In the genomic region with DNA sequence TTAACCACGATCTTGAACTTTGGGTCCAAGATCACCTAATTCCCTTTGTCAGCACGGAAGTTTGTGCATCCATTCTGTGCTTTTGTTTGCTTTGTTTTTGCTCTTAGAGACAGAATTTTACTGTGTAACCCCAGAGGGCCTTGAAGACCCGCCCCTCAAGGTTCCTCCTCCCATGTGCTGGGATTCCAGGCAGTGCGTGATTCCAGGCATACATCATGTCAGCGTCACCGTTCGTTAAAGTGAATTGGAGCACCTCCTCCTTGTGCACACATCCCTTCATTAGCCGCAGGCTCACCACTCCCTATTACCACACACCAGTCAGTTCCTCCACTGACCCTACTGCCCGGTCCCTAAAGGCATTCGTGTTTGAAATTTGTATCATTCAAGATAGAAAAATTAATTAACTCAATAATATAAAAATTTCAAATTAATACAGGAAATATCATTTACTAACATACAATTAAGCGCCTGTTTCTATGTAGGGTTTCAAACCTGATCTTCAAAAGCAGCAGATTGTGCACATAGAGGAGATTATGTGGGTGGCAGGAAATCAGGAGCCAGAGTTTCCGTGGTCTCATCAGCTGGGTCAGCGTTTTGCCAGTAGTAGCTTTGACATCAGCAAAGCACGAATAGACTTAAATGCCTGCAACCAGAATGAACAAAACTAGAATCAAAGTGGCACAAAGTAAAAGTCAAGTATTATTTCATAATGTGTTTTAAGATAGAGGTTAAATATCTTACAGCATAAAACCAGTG, we compare ENCODE assay signal across 21 mouse cellular contexts. TPM values are rescaled to one million over a fixed set of nuclear protein-coding genes. Genes with fewer than 3 reads are reported as not detected.
DNase-seq lines count a peak whose midpoint lies in the region; ATAC-seq and TF ChIP-seq lines count a peak whose summit lies in the region.
"Had no signal": no experiment of that assay in that cellular context is flagged by ENCODE, and none has a peak within 500 bp of the region (broad histone marks: within the 10 kb centered on the region; RNA-seq: fewer than 3 reads in every experiment).

No protein-coding gene starts in this region.

- DNase-seq in lung, adult 18-20 months = peak; percentile 15 to 33
- DNase-seq in lung, adult 2 months = no peak
- peak; percentile 51 for DNase-seq in stomach, postnatal 0 days (ENCODE audit: low spot score)
- no peak for DNase-seq in frontal cortex, postnatal 10 days (ENCODE audit: low spot score in 2 of 2)
- DNase-seq in kidney, postnatal 4 days = no peak
- DNase-seq in midbrain, embryonic 14.5 days = no peak
- DNase-seq: adrenal gland, postnatal 10 days; cerebellum, adult 11 months; cerebellum, adult 8-10 months; cerebellum, postnatal 14 days; gastrocnemius, adult 2 months; gastrocnemius, postnatal 25 days; kidney, adult 11 months had no signal

- H3K27me3 ChIP-seq in stomach, postnatal 0 days (ENCODE audit: control insufficient read depth, insufficient read depth, low read length) = no peaks in the 10 kb centered on the region
- H3K27me3 ChIP-seq in midbrain, embryonic 14.5 days (ENCODE audit: control insufficient read depth, insufficient read depth, low read length) = no peaks in the 10 kb centered on the region
- H3K27me3 ChIP-seq: embryonic facial prominence, embryonic 13.5 days; forebrain, embryonic 12.5 days; heart, embryonic 13.5 days; Patski had no signal

- no peak for TF ChIP-seq EP300 in stomach, postnatal 0 days (optimal IDR thresholded peaks at IDR 0.05)

- no peak overlapping the region for H3K4me2 ChIP-seq in stomach, postnatal 0 days (replicated peaks; ENCODE audit: low read depth)
- H3K4me2 ChIP-seq in midbrain, embryonic 14.5 days (ENCODE audit: low read length) = no peak overlapping the region
- H3K4me2 ChIP-seq: embryonic facial prominence, embryonic 13.5 days; forebrain, embryonic 12.5 days; heart, embryonic 13.5 days; hindbrain, embryonic 14.5 days had no signal

- peak; percentile 84 for ATAC-seq in CD4-positive, CD25-positive, alpha-beta regulatory T cell, adult 4 months
- peak; percentile 46 for ATAC-seq in activated CD4-positive, CD25-positive, alpha-beta regulatory T cell, adult 4 months
- peak; percentile 89 for ATAC-seq in stomach, postnatal 0 days (ENCODE audit: low FRiP score, low TSS enrichment)
- no peak for ATAC-seq in midbrain, embryonic 14.5 days (ENCODE audit: low FRiP score, low TSS enrichment)
- ATAC-seq: forebrain, embryonic 16.5 days; Patski had no signal

- WGBS in lung, adult 2 months = 69% methylated on average over 14 of the region's 14 CpGs
- WGBS in stomach, postnatal 0 days = 60% methylated on average over 14 of the region's 14 CpGs
- 86% methylated on average over 14 of the region's 14 CpGs for WGBS in midbrain, embryonic 14.5 days

- no peak for TF ChIP-seq POLR2A in lung, adult 2 months (IDR thresholded peaks at IDR 0.05; ENCODE audit: borderline replicate concordance, extremely low read depth, low read depth, low read length)

- no peaks in the 10 kb centered on the region for H3K9me3 ChIP-seq in stomach, postnatal 0 days (ENCODE audit: control insufficient read depth, low read length)
- no peaks in the 10 kb centered on the region for H3K9me3 ChIP-seq in midbrain, embryonic 14.5 days (ENCODE audit: control insufficient read depth, low read length)
- H3K9me3 ChIP-seq: embryonic facial prominence, embryonic 13.5 days; forebrain, embryonic 12.5 days; heart, embryonic 13.5 days had no signal

- H3K4me1 ChIP-seq in lung, adult 2 months (ENCODE audit: control insufficient read depth, insufficient read depth, low read length) = no peaks in the 10 kb centered on the region
- no peaks in the 10 kb centered on the region for H3K4me1 ChIP-seq in stomach, postnatal 0 days (replicated peaks; ENCODE audit: control insufficient read depth, insufficient read depth)
- H3K4me1 ChIP-seq in midbrain, embryonic 14.5 days (ENCODE audit: control insufficient read depth, insufficient read depth, low read length) = no peaks in the 10 kb centered on the region
- H3K4me1 ChIP-seq: embryonic facial prominence, embryonic 13.5 days; forebrain, embryonic 12.5 days; heart, embryonic 13.5 days had no signal

- no peak overlapping the region for H3K27ac ChIP-seq in stomach, postnatal 0 days (replicated peaks)
- no peak overlapping the region for H3K27ac ChIP-seq in midbrain, embryonic 14.5 days (replicated peaks; ENCODE audit: low read depth, low read length)
- H3K27ac ChIP-seq: embryonic facial prominence, embryonic 13.5 days; forebrain, embryonic 12.5 days; gastrocnemius, adult 2 months; heart, embryonic 13.5 days; hindbrain, embryonic 14.5 days had no signal

- no peak for TF ChIP-seq CTCF in lung, adult 2 months (IDR thresholded peaks at IDR 0.05; ENCODE audit: insufficient read depth, low read length)
- no peak for TF ChIP-seq CTCF in stomach, postnatal 0 days (IDR thresholded peaks at IDR 0.05; ENCODE audit: low read depth)

- H3K36me3 ChIP-seq in stomach, postnatal 0 days (ENCODE audit: control insufficient read depth, insufficient read depth, low read length) = no peaks in the 10 kb centered on the region
- no peaks in the 10 kb centered on the region for H3K36me3 ChIP-seq in midbrain, embryonic 14.5 days (ENCODE audit: control insufficient read depth, insufficient read depth, low read length)
- H3K36me3 ChIP-seq: embryonic facial prominence, embryonic 13.5 days; forebrain, embryonic 12.5 days; heart, embryonic 13.5 days had no signal

- no peak overlapping the region for H3K4me3 ChIP-seq in lung, adult 2 months (replicated peaks; ENCODE audit: extremely low read depth, low read depth, low read length)
- no peak overlapping the region for H3K4me3 ChIP-seq in stomach, postnatal 0 days (ENCODE audit: low read depth, low read length)
- no peak overlapping the region for H3K4me3 ChIP-seq in midbrain, embryonic 14.5 days (replicated peaks; ENCODE audit: low read depth, low read length)
- H3K4me3 ChIP-seq: embryonic facial prominence, embryonic 13.5 days; forebrain, embryonic 12.5 days; gastrocnemius, adult 2 months; heart, embryonic 13.5 days had no signal

- no peak overlapping the region for H3K9ac ChIP-seq in stomach, postnatal 0 days (ENCODE audit: low read length)
- no peak overlapping the region for H3K9ac ChIP-seq in midbrain, embryonic 14.5 days (replicated peaks; ENCODE audit: low read length)
- H3K9ac ChIP-seq: embryonic facial prominence, embryonic 13.5 days; forebrain, embryonic 12.5 days; heart, embryonic 13.5 days; hindbrain, embryonic 14.5 days had no signal

RNA-seq across cellular contexts. Expression of a gene that starts 11.4 kb away (rescaled TPM):
- polyA plus RNA-seq in lung, adult 2 months (2012; rRNA removed) = 17.8 and 23.9 TPM in 2 replicates
- 10 to 100 TPM; 23.7 to 32.8 TPM for polyA plus RNA-seq in CD4-positive, CD25-positive, alpha-beta regulatory T cell, adult 4 months (2017; shearing (Covaris generic))
- polyA plus RNA-seq in activated CD4-positive, CD25-positive, alpha-beta regulatory T cell, adult 4 months (2017; shearing (Covaris generic)) = 10 to 100 TPM; 29.8 to 36.9 TPM
- polyA plus RNA-seq in stomach, postnatal 0 days (2015; fragmentation: Nextera tagmentation; extraction: Ambion mirVana) = 28.4 and 29.0 TPM in 2 replicates
- 45.6 and 51.6 TPM in 2 replicates for polyA plus RNA-seq in midbrain, embryonic 14.5 days (2014; fragmentation: Nextera tagmentation; extraction: Ambion mirVana)

Comparison
In these comparisons a context has a peak if more than half of its experiments do, and no peak if none do; other contexts are left out.
1. DNase-seq: peak in lung, adult 18-20 months (2 of 2) and stomach, postnatal 0 days (single experiment); none in lung, adult 2 months (single experiment), frontal cortex, postnatal 10 days (0 of 2), kidney, postnatal 4 days (0 of 2) and midbrain, embryonic 14.5 days (single experiment).